Mouse (Mus musculus) left cerebral cortex, adult 2 months (tissue): ENCODE results near the gene Whrn. TPM values are rescaled to one million over a fixed set of nuclear protein-coding genes. Genes with fewer than 3 reads are reported as not detected.
A peak's percentile ranks its signal among the peaks of the same experiment; 100 is the strongest.

Experiments used
- DNase-seq, 2 experiments: peaks; one replicate each; pipeline ENCODE4 v3.0.0; 2021 to 2022; ENCODE audit warnings: low spot score in 2 of 2, mixed read lengths in 1 of 2; ENCODE audit errors: extremely low spot score in 1 of 2
- H3K27ac ChIP-seq: fragments of 200-600 bp; 2 replicates; pipeline ENCODE4 v1.8.1; 2022
- H3K4me3 ChIP-seq: fragments of 200-600 bp; 2 replicates; pipeline ENCODE4 v1.8.1; 2022
- CTCF ChIP-seq: fragments of 200-600 bp; IDR thresholded peaks from 2 replicates; pipeline ENCODE4 v1.8.1; 2022; ENCODE audit warnings: antibody characterized with exemption, mild to moderate bottlenecking, moderate library complexity
- intact Hi-C: fragments of 180-260 bp; cut with DNase I; formaldehyde crosslinking; loops from one replicate; pipeline ENCODE4 v1.15.1; 2025
- long read RNA-seq, 2 experiments: library from polyadenylated mRNA; stranded (forward); transcript quantifications; one replicate each; pipeline ENCODE4 v2.0.0; 2021; ENCODE audit warnings: borderline mapping rate in 2 of 2
- total RNA-seq, 2 experiments: library from RNA; stranded (reverse); gene quantifications; 2 replicates each; pipeline ENCODE4 v1.2.3; 2021

Whrn gene
- 10 to 100 TPM; 45.1 to 53.7 TPM for total RNA-seq
- long read RNA-seq, experiment 1, full-length matches to known transcripts = 44 of 71 reads
- long read RNA-seq, experiment 1, partial matches to known transcripts = 7 of 71 reads
- long read RNA-seq, experiment 1, other reads (novel, unspliced or antisense) = 20 of 71 reads
- long read RNA-seq, experiment 2, full-length matches to known transcripts = 29 of 56 reads
- long read RNA-seq, experiment 2, partial matches to known transcripts = 5 of 56 reads
- long read RNA-seq, experiment 2, other reads (novel, unspliced or antisense) = 22 of 56 reads

DNA sequence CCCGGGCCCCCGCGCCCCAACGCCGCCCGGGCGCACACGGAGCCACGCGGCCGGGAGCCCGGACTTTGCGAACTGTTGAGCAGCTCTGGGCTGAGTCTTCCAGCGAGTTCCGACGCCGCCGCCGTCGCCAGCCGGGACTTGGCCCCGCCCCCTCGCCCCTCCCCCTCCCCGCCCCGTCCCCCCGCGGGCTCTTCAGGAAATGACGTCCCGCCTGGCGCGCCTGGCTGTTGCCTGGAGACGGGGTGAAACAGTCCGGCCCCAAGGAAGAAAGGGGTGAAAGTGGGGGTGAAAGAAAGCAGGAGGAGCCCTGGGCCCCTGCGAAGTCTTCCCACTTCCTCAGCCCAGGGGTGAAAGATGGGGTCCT is at the start of gene Whrn:
Whrn (minus strand) TSS at position 77 of the 364 bp plus-strand sequence.
- DNase-seq = peak; percentile 59 to 67
- Histone ChIP-seq H3K4me3 (peak within 1 kb of the TSS; percentile 59), H3K27ac (peak within 1 kb of the TSS; percentile 40)
- no peak for TF ChIP-seq CTCF
- intact Hi-C loops = loop anchor here (5.0 kb wide), 2 partner anchors 61 to 79 kb away; partner anchors contain the start of gene Tmem268

DNA sequence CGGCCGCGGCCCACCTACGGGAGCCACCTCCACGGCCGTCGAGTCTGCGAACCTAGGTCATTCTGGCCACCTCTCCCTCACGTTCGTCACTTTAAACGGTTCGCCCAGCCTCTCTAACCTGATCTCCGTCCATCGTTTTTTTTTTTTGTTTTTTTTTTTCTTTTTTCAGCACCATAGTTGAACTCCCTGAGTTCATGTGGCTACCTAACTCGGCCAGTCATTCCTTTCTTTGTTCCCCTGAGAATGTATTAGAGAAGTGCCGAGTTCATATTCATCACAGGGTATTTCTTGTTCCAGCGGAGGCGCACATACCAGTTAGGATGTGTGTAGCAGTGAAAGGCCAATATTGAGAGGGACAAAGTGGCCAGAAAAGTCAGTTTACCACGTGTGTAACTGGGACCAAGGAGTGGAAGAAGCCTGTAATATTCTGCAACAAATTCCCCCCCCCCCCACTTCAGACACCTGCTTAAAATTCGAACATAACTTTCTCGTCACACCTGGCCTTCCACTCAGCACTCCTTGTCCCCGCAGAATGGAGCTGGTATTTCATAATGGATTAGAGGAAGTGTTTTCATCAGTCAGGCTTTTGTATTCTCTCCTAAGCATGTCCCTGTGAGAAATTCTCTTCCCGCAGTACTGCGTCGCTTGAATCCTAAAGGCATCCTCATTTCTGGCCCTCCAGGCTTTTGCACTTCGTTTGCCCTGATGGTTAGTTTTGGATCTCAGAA is 49.6 kb upstream of the Whrn start:
- DNase-seq = no peak
- intact Hi-C loops = loop anchor here (5.0 kb wide), 1 partner anchor 53 kb away; no protein-coding TSS in a partner anchor
- no peak for TF ChIP-seq CTCF
- Histone ChIP-seq H3K4me3 (peak overlapping the region; percentile 69), H3K27ac (peak overlapping the region; percentile 91)

DNA sequence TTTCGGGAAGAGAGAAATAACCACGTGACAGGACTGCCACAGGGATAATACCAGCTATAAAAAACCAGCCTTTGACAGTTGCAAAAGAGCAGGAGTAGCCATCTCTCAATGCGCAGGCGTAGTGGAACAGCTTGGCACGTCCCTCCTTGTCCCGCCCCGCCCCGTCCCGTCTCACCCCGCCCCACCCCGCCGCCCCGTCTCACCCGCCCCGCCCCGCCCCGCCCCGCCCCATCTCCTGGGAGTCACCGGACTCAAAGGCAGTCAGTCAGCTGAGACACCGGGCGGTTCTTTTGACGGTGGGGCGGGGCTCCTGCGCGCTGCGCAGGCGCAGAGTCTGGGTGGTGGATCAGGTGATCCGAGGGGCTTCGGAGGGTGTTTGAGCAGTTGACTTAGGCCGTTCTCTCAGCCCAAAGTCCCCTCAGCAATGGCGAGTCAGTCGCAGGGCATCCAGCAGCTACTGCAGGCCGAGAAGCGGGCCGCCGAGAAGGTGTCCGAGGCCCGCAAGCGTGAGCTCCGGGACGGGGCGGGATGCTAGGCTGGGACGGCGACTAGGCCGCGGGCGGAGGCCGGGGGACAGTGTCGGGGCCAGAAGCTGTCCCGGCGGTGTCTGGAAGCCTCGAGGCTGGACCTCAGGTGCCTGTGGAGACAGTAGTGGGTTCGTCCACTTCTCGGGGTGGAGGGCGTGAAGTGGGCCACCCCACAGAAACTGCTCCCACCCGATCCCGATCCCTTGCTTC is 48.9 kb upstream of the Whrn start, which contains the start of gene Atp6v1g1:
Atp6v1g1 (plus strand) TSS at position 279 of the 737 bp plus-strand sequence.
- intact Hi-C loops = loop anchor here (5.0 kb wide), 1 partner anchor 52 kb away; no protein-coding TSS in a partner anchor
- peak; percentile 93 to 94 for DNase-seq
- Histone ChIP-seq H3K4me3 (peak within 1 kb of the TSS; percentile 69), H3K27ac (peak within 1 kb of the TSS; percentile 91)
- TF ChIP-seq CTCF = no peak

DNA sequence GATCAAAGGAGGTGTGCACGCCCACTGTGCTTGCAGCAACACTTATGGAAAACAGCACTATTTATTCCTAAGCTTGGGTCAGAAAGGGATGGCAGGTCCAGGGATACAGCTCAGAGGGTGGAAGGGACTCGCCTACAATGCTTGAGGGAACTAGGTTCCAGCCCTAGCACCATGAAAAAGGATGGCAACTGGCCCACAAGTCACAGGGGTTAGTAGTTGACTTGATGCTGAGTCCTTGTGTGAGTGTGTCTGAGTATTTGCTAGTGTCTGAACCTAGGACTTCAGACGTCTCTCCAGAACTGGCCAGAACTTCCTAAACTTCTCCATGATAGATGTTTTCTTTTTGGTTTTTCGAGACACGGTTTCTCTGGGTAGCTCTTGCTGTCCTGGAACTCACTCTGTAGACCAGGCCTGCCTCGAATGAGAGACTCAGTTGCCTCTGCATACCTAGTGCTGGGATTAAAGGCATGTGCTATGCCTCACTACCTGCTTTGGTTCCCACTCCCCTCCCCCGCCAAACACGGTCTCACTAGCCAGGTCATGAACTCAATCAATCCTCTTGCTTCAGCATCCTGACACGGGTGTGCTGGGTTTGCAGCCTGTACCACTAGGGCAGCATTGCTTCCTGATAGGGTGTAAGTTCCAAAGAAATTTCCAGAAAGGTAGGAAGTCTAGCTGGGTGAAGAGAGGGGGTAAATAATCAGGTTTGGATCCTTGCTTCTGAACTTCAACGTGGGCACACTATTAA is 48.1 kb upstream of the Whrn start:
- intact Hi-C loops = no loop called here
- peak overlapping the region; percentile 30 for H3K4me3 ChIP-seq
- DNase-seq = peak in 1 of 2 experiments; percentile 49
- peak overlapping the region; percentile 82 for H3K27ac ChIP-seq
- peak; percentile 5 for TF ChIP-seq CTCF

DNA sequence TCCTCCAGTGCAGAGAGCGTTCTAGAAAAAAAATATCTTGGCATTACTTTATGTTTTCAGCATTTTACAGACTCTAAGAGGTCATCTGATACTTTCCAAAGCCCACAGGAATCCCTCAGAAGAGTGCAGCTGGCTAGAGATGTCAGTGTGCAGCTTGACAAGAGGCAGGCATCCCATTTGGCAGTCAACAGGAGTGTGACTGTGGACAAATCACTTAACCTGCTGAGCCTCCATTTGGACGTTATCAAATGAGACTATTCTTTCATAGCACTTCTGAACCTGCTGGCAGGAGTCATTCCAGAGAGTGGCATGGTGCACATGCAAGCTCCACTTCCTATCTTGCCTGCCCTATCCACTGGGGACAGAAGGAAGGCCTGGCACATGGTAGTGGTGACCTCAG is 46.4 kb upstream of the Whrn start:
- Histone ChIP-seq H3K4me3 (no peak overlapping the region), H3K27ac (no peak overlapping the region)
- no peak for DNase-seq
- no peak for TF ChIP-seq CTCF
- intact Hi-C loops = no loop called here

DNA sequence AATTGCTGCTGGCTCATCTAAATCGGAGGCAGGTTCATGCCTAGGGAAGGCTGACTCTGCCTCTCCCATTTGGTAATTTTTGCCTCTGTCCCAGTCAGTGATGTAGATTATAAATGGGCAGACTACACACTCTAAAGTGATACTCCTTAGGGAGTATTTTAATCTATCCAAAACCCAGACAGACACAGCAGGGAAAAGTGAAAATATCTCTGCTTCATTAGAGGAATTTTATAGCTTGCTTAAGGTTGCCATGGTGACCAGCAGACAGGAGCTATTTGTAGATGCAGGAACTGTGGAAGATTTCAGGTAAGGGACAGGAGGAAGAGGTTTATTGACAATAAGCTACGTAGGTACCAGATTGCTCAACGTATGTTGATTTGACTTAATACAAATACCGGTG is 41.8 kb upstream of the Whrn start:
- no peak overlapping the region for H3K27ac ChIP-seq
- no peak for DNase-seq
- no peak overlapping the region for H3K4me3 ChIP-seq
- intact Hi-C loops = no loop called here
- no peak for TF ChIP-seq CTCF

DNA sequence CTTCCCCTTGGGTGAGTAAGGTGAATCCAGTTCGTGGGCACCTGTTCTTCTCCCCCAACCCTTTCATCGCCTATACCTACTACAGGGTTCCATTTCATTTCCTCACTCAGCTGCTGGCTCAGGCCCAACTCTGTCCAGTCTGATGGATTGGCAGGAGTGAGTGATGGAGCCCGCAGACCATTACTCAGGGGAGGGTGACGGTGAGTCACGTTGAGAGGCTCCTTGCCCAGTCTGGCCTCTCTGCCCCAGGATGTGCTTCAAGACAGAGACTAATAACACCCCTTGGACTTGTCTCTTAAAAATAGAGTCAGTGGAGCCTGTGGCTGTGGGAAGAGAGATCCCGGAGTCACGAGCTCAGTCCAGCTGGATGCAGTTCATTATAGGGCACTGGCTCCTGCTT is 34.6 kb upstream of the Whrn start:
- intact Hi-C loops = no loop called here
- TF ChIP-seq CTCF = no peak
- no peak for DNase-seq
- Histone ChIP-seq H3K4me3 (no peak overlapping the region), H3K27ac (no peak overlapping the region)

DNA sequence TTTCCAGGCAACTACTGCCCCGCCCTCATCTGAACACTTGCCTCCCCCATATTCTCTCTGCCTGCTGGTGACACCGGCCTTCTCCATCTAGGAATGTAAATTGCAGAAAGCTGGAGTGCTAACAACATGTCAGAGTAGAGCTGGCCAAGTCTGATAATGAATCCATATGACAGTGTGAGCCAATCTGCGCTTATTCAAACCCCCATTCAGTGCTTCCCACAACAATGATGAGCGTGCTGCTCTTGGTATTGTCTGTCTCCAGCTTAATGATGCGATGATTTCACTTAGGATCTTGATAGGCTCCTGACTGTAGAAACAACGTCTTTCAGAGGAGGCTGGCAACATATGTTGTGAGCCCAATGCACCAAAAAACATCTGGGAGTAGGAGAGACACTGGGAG is 33.2 kb upstream of the Whrn start:
- H3K27ac ChIP-seq = peak overlapping the region; percentile 24; the same call in 1 of the 2 replicates
- no peak for TF ChIP-seq CTCF
- H3K4me3 ChIP-seq = no peak overlapping the region
- intact Hi-C loops = no loop called here
- no peak for DNase-seq

DNA sequence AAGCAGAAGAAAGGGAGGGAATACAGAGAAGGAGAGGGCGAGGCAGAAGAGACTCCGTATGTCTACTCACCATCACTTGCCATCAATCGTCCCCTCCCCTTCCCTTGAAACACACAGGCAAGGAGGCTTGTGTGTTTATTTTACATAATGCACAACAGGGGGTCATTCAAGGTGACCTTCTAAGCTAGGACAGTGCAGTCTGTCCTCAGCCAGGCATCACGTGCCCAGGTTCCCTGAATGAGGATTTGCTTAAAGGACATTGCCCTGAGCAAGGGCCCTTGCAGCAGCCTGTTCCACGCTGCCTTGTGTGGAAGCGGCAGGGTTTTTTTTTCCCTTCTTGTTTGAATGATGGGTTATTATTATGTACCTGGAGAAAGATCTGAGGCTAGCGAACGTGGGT is 29.7 kb upstream of the Whrn start:
- intact Hi-C loops = no loop called here
- no peak for DNase-seq
- H3K4me3 ChIP-seq = no peak overlapping the region
- TF ChIP-seq CTCF = no peak
- no peak overlapping the region for H3K27ac ChIP-seq

DNA sequence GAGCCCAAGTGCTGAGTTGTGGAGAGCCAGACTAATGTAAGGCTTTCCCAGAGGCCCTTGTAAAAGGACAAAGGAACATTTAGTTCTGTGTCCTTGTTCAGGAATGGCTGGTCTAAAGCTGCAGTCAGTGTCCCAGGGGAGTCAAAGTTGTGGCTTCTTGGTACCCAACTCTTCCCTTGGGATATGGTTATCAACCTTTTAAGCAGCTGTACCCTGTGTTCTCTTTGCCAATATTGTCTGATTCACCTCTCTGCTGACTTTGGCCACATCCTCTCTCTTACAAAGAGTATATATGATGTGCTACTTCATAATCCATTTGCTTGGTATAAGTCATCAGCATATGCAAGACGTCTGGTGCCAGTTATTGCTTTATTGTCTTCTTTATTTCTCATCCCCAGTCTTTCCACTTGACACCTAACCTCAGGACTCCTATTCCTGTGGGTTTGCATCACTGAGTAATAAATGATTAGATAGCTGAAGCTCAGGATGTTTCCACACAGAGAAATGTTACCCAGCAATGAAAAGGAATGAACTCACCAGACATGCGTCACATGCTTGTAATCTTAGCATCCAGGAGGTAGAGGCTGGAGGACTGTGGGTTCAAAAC is 26.1 kb upstream of the Whrn start:
- no peak for DNase-seq
- no peak overlapping the region for H3K27ac ChIP-seq
- no peak overlapping the region for H3K4me3 ChIP-seq
- intact Hi-C loops = no loop called here
- TF ChIP-seq CTCF = no peak

DNA sequence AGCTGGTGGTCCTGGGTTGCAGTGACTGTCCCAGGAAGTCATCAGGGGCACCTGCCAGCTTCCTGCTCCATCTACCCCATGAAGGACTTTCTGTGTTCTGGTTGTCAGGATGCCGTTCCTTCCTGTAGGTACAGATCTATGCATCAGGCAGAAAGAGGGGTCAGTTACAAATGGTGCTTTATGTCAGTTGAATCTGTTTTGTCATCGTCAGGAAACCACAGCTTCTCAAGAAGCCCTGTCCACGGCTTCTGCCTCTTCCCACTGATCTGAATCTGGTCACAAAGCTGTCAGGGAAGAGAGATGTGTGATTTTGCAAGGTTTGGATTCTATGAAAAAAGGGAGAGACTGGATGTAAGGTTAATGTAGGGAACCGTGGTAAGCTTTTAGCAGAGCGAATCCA is 19.2 kb upstream of the Whrn start:
- no peak for TF ChIP-seq CTCF

More for the DNA sequence above, 19.2 kb upstream of the Whrn start:
- Histone ChIP-seq H3K27ac (no peak overlapping the region), H3K4me3 (no peak overlapping the region)
- intact Hi-C loops = no loop called here
- DNase-seq = no peak
